Mouse (Mus musculus) liver, postnatal 0 days (tissue): ENCODE measurements around the gene Htt.

Experiments
- CTCF ChIP-seq: sonication (generic); IDR thresholded peaks from 2 replicates; pipeline ENCODE4 v1.5.1; 2016; ENCODE audit warnings: antibody characterized with exemption, low read depth
- EP300 ChIP-seq: IDR thresholded peaks from 2 replicates; pipeline ENCODE4 v1.6.1; 2016; ENCODE audit warnings: antibody characterized with exemption, low read depth, mild to moderate bottlenecking

- TF ChIP-seq CTCF (no peak), EP300 (no peak)
Measured at GRCm38 (mm10) chr5:34931091-34931490, 169.6 kb downstream of the Htt start.
